In genomic region chr10:82780322-82780721, GRCm38 (mm10) we compare ENCODE assay signal across 13 mouse cellular contexts. TPM values are rescaled to one million over a fixed set of nuclear protein-coding genes. Genes with fewer than 3 reads are reported as not detected.
DNase-seq lines count a peak whose midpoint lies in the region; ATAC-seq lines count a peak whose summit lies in the region.
"Had no signal": no experiment of that assay in that cellular context is flagged by ENCODE, and none has a peak within 500 bp of the region (broad histone marks: within the 10 kb centered on the region; RNA-seq: fewer than 3 reads in every experiment).

No protein-coding gene starts in this region.

- no peaks in the 10 kb centered on the region for H3K36me3 ChIP-seq in heart, embryonic 12.5 days
- H3K36me3 ChIP-seq in liver, embryonic 13.5 days = no peaks in the 10 kb centered on the region
- H3K36me3 ChIP-seq: limb, embryonic 15.5 days; neural tube, embryonic 12.5 days had no signal

- no peak overlapping the region for H3K27ac ChIP-seq in heart, embryonic 12.5 days (ENCODE audit: poor library complexity, severe bottlenecking)
- peak overlapping the region; percentile 29; the same call in 1 of the 2 replicates for H3K27ac ChIP-seq in liver, embryonic 13.5 days
- H3K27ac ChIP-seq: limb, embryonic 15.5 days; neural tube, embryonic 12.5 days had no signal

- H3K4me1 ChIP-seq in heart, embryonic 12.5 days (replicated peaks) = peaks cover 12% of the 10 kb centered on the region
- H3K4me1 ChIP-seq in liver, embryonic 13.5 days (replicated peaks) = peaks cover 48% of the 10 kb centered on the region
- H3K4me1 ChIP-seq: neural tube, embryonic 12.5 days had no signal

- no peaks in the 10 kb centered on the region for H3K9me3 ChIP-seq in heart, embryonic 12.5 days (replicated peaks)
- H3K9me3 ChIP-seq in liver, embryonic 13.5 days (replicated peaks) = no peaks in the 10 kb centered on the region
- H3K9me3 ChIP-seq: limb, embryonic 15.5 days; neural tube, embryonic 12.5 days had no signal

- no peak overlapping the region for H3K4me2 ChIP-seq in heart, embryonic 12.5 days
- 0 out of 2 replicates have a peak overlapping the region, but pooled peaks have one; percentile 6 for H3K4me2 ChIP-seq in liver, embryonic 13.5 days
- H3K4me2 ChIP-seq: limb, embryonic 15.5 days; neural tube, embryonic 12.5 days had no signal

- H3K27me3 ChIP-seq in heart, embryonic 12.5 days (replicated peaks) = peaks cover 9% of the 10 kb centered on the region; the same call in 1 of the 2 replicates
- H3K27me3 ChIP-seq in liver, embryonic 13.5 days = peaks cover 10% of the 10 kb centered on the region; the same call in 1 of the 2 replicates
- H3K27me3 ChIP-seq: limb, embryonic 15.5 days; neural tube, embryonic 12.5 days had no signal

- H3K9ac ChIP-seq in heart, embryonic 12.5 days = no peak overlapping the region
- H3K9ac ChIP-seq in liver, embryonic 13.5 days = no peak overlapping the region
- H3K9ac ChIP-seq: limb, embryonic 15.5 days; neural tube, embryonic 12.5 days had no signal

- peak; percentile 74; the same call in 1 of the 2 replicates for ATAC-seq in heart, embryonic 12.5 days (ENCODE audit: insufficient number of reproducible peaks, low FRiP score)
- peak; percentile 83 for ATAC-seq in liver, embryonic 13.5 days (ENCODE audit: low read depth)

- no peak overlapping the region for H3K4me3 ChIP-seq in heart, embryonic 12.5 days
- H3K4me3 ChIP-seq in liver, embryonic 13.5 days (replicated peaks) = no peak overlapping the region
- H3K4me3 ChIP-seq: erythroblast, embryonic 14.5 days; limb, embryonic 15.5 days; neural tube, embryonic 12.5 days had no signal

- DNase-seq in heart, adult 9 months (ENCODE audit: low spot score in 2 of 2) = no peak
- peak; percentile 20 for DNase-seq in NIH3T3 (ENCODE audit: low read depth)
- DNase-seq in liver, embryonic 13.5 days = peak; percentile 48
- peak; percentile 22 for DNase-seq in skeletal muscle tissue, adult 2 months (ENCODE audit: low read depth, low spot score)
- DNase-seq in layer of hippocampus, adult 18-20 months (ENCODE audit: low spot score in 2 of 2) = no peak
- DNase-seq in urinary bladder, adult 2 months (ENCODE audit: low spot score) = no peak
- DNase-seq in left cerebral cortex, adult 18-20 months (ENCODE audit: low spot score in 2 of 2) = no peak
- DNase-seq: adrenal gland, adult 2 months; right cerebral cortex, postnatal 4 days had no signal

- WGBS in heart, embryonic 12.5 days = 86% methylated on average over 3 of the region's 3 CpGs
- WGBS in liver, embryonic 13.5 days (ENCODE audit: insufficient replicate concordance) = 64% methylated on average over 3 of the region's 3 CpGs

RNA-seq across cellular contexts. Expression of gene Nfyb, which starts 16.4 kb away (rescaled TPM):
- polyA plus RNA-seq in heart, embryonic 12.5 days (2016; fragmentation: Nextera tagmentation; extraction: Ambion mirVana) = 28.1 and 29.3 TPM in 2 replicates
- polyA plus RNA-seq in liver, embryonic 13.5 days (2015; fragmentation: Nextera tagmentation; extraction: Ambion mirVana) = 36.1 and 43.5 TPM in 2 replicates
- total RNA-seq in layer of hippocampus, adult 18-20 months (2021) = 10 to 100 TPM; 60.9 to 65.1 TPM
- polyA plus RNA-seq in urinary bladder, adult 2 months (2012; rRNA removed) = 23.2 and 24.1 TPM in 2 replicates
- total RNA-seq in left cerebral cortex, adult 18-20 months (2021) = 10 to 100 TPM; 60.1 to 63.2 TPM

RNA-seq across cellular contexts. Expression of gene Txnrd1, which starts 53.4 kb away (rescaled TPM):
- 90.9 and 92.6 TPM in 2 replicates for polyA plus RNA-seq in heart, embryonic 12.5 days (2016; fragmentation: Nextera tagmentation; extraction: Ambion mirVana)
- polyA plus RNA-seq in liver, embryonic 13.5 days (2015; fragmentation: Nextera tagmentation; extraction: Ambion mirVana) = 67.9 and 78.2 TPM in 2 replicates
- total RNA-seq in layer of hippocampus, adult 18-20 months (2021) = 10 to 100 TPM; 47.7 to 56.7 TPM
- polyA plus RNA-seq in urinary bladder, adult 2 months (2012; rRNA removed) = 53.3 and 59.4 TPM in 2 replicates
- 10 to 100 TPM; 50.2 to 53.9 TPM for total RNA-seq in left cerebral cortex, adult 18-20 months (2021)

Comparison
In these comparisons a context has a peak if more than half of its experiments do, and no peak if none do; other contexts are left out.
1. DNase-seq: peak in NIH3T3 (single experiment), liver, embryonic 13.5 days (single experiment) and skeletal muscle tissue, adult 2 months (single experiment); none in heart, adult 9 months (0 of 2), layer of hippocampus, adult 18-20 months (0 of 2), urinary bladder, adult 2 months (single experiment) and left cerebral cortex, adult 18-20 months (0 of 2).